Mouse (Mus musculus) embryonic facial prominence, embryonic 14.5 days (tissue): Measurements from ENCODE around the gene AC161166.1. TPM values are rescaled to one million over a fixed set of nuclear protein-coding genes. Genes with fewer than 3 reads are reported as not detected.

Experiments
- ATAC-seq: fragments of 200-750 bp; cut with Nextera tagmentation; 2 replicates; pipeline ENCODE4 v1.8.0; 2017; ENCODE audit warnings: low read depth, moderate number of reproducible peaks, moderate TSS enrichment
- DNase-seq: peaks from one replicate; pipeline ENCODE4 v3.0.0-alpha.2; 2015; ENCODE audit warnings: low spot score
- H3K27ac ChIP-seq: fragments of 300-500 bp; sonication (generic); replicated peaks from 2 replicates; pipeline ENCODE4 v1.5.1; 2014; ENCODE audit warnings: low read depth, mild to moderate bottlenecking, low read length, moderate library complexity
- H3K27me3 ChIP-seq: fragments of 300-500 bp; sonication (generic); replicated peaks from 2 replicates; pipeline ENCODE4 v1.6.1; 2014; ENCODE audit warnings: low read length; ENCODE audit not compliant: control insufficient read depth, insufficient read depth
- H3K36me3 ChIP-seq: fragments of 300-500 bp; sonication (generic); 2 replicates; pipeline ENCODE4 v1.6.1; 2014; ENCODE audit warnings: low read length, mixed read lengths; ENCODE audit not compliant: control insufficient read depth, insufficient read depth
- H3K4me1 ChIP-seq: fragments of 300-500 bp; sonication (generic); 2 replicates; pipeline ENCODE4 v1.6.1; 2014; ENCODE audit warnings: antibody characterized with exemption, low read length; ENCODE audit not compliant: control insufficient read depth, insufficient read depth
- H3K4me2 ChIP-seq: fragments of 300-500 bp; sonication (generic); 2 replicates; pipeline ENCODE4 v1.6.1; 2014; ENCODE audit warnings: low read depth, mild to moderate bottlenecking, low read length, moderate library complexity, mixed read lengths
- H3K4me3 ChIP-seq: fragments of 300-500 bp; sonication (generic); 2 replicates; pipeline ENCODE4 v1.5.1; 2014; ENCODE audit warnings: low read depth, mild to moderate bottlenecking, low read length
- H3K9ac ChIP-seq: fragments of 300-500 bp; sonication (generic); 2 replicates; pipeline ENCODE4 v1.6.1; 2014; ENCODE audit warnings: low read depth, mild to moderate bottlenecking, low read length, moderate library complexity, mixed read lengths
- H3K9me3 ChIP-seq: fragments of 300-500 bp; sonication (generic); 2 replicates; pipeline ENCODE4 v1.6.1; 2016; ENCODE audit warnings: low read length; ENCODE audit not compliant: control insufficient read depth
- WGBS: fragments of 180-500 bp; shearing (Covaris S2); extraction: QIAGEN DNeasy Blood & Tissue Kit; methylation state at CpG from one replicate; pipeline ENCODE4 v1.1.7; 2014; 5-methylcytosine and 5-hydroxymethylcytosine counted together
- polyA plus RNA-seq: library from polyadenylated mRNA; unstranded; fragments of >200 nt; fragmentation: Nextera tagmentation; extraction: Ambion mirVana; gene quantifications from 2 replicates; pipeline ENCODE4 v1.2.1, GENCODE M21; 2014

AC161166.1 gene
- polyA plus RNA-seq, 1 experiment from 2014 or later: 0.19 TPM

GRCm38 (mm10) chr7:24539686-24540085 is 27.4 kb upstream of the AC161166.1 start:
- Histone ChIP-seq H3K9ac (no peak overlapping the region), H3K27ac (no peak overlapping the region), H3K4me3 (no peak overlapping the region), H3K27me3 (no peaks in the 10 kb centered on the region), H3K4me1 (no peaks in the 10 kb centered on the region), H3K4me2 (no peak overlapping the region), H3K9me3 (no peaks in the 10 kb centered on the region; the same call in 1 of the 2 replicates), H3K36me3 (peaks cover 18% of the 10 kb centered on the region)
- ATAC-seq (no peak), DNase-seq (no peak)
- WGBS: 91% methylated on average over 4 of the region's 4 CpGs

- H3K4me2 ChIP-seq: no peak overlapping the region
Observed at GRCm38 (mm10) chr7:24538701-24539100, 26.4 kb upstream of the AC161166.1 start.

GRCm38 (mm10) chr7:24538154-24538553 is 25.9 kb upstream of the AC161166.1 start:
- Histone ChIP-seq H3K4me3 (no peak overlapping the region), H3K9ac (no peak overlapping the region), H3K4me1 (no peaks in the 10 kb centered on the region), H3K9me3 (no peaks in the 10 kb centered on the region), H3K36me3 (peaks cover 34% of the 10 kb centered on the region), H3K27ac (no peak overlapping the region), H3K27me3 (no peaks in the 10 kb centered on the region; the same call in 1 of the 2 replicates), H3K4me2 (no peak overlapping the region)
- no peak for ATAC-seq
- no peak for DNase-seq
- WGBS: 46% methylated on average over 5 of the region's 5 CpGs

More at GRCm38 (mm10) chr7:24538701-24539100, 26.4 kb upstream of the AC161166.1 start:
- WGBS: 83% methylated on average over 5 of the region's 5 CpGs
- Histone ChIP-seq H3K9ac (no peak overlapping the region), H3K27ac (no peak overlapping the region), H3K36me3 (peaks cover 28% of the 10 kb centered on the region), H3K4me1 (no peaks in the 10 kb centered on the region), H3K9me3 (no peaks in the 10 kb centered on the region), H3K4me3 (no peak overlapping the region), H3K27me3 (no peaks in the 10 kb centered on the region)
- no peak for ATAC-seq
- DNase-seq: no peak

GRCm38 (mm10) chr7:24537591-24537990 is 25.3 kb upstream of the AC161166.1 start:
- 74% methylated on average over 5 of the region's 5 CpGs for WGBS
- H3K4me1 ChIP-seq: 0 out of 2 replicates have a peak, but pooled peaks cover under 1% of the 10 kb centered on the region
- ATAC-seq: no peak

GRCm38 (mm10) chr7:24537081-24537480 is 24.8 kb upstream of the AC161166.1 start:
- H3K4me3 ChIP-seq: no peak overlapping the region
- H3K9me3 ChIP-seq: no peaks in the 10 kb centered on the region
- ATAC-seq (no peak), DNase-seq (no peak)
- H3K27ac ChIP-seq: no peak overlapping the region
- H3K4me2 ChIP-seq: no peak overlapping the region
- H3K36me3 ChIP-seq: peaks cover 36% of the 10 kb centered on the region
- H3K9ac ChIP-seq: no peak overlapping the region
- H3K27me3 ChIP-seq: no peaks in the 10 kb centered on the region; the same call in 1 of the 2 replicates
- 72% methylated on average over 4 of the region's 4 CpGs for WGBS
- H3K4me1 ChIP-seq: peaks cover 5% of the 10 kb centered on the region; the same call in 1 of the 2 replicates

More at GRCm38 (mm10) chr7:24537591-24537990, 25.3 kb upstream of the AC161166.1 start:
- Histone ChIP-seq H3K4me2 (no peak overlapping the region), H3K36me3 (peaks cover 36% of the 10 kb centered on the region), H3K9ac (no peak overlapping the region), H3K9me3 (no peaks in the 10 kb centered on the region), H3K27ac (no peak overlapping the region), H3K4me3 (no peak overlapping the region), H3K27me3 (no peaks in the 10 kb centered on the region; the same call in 1 of the 2 replicates)
- DNase-seq: no peak

- 26% methylated on average over 14 of the region's 19 CpGs for WGBS
- H3K4me3 ChIP-seq: 0 out of 2 replicates have a peak overlapping the region, but pooled peaks have one; percentile 3
- ATAC-seq (no peak), DNase-seq (no peak)
- peaks cover 36% of the 10 kb centered on the region for H3K36me3 ChIP-seq
- no peaks in the 10 kb centered on the region for H3K9me3 ChIP-seq
- no peaks in the 10 kb centered on the region; the same call in 1 of the 2 replicates for H3K27me3 ChIP-seq
- peaks cover 14% of the 10 kb centered on the region for H3K4me1 ChIP-seq
- H3K9ac ChIP-seq: peak overlapping the region; percentile 19; the same call in 1 of the 2 replicates
- H3K4me2 ChIP-seq: no peak overlapping the region
- H3K27ac ChIP-seq: no peak overlapping the region
Observed at GRCm38 (mm10) chr7:24534301-24534700, 22.0 kb upstream of the AC161166.1 start.

GRCm38 (mm10) chr7:24533806-24534205 is 21.6 kb upstream of the AC161166.1 start:
- Histone ChIP-seq H3K27ac (no peak overlapping the region), H3K4me1 (peaks cover 15% of the 10 kb centered on the region), H3K4me3 (0 out of 2 replicates have a peak overlapping the region, but pooled peaks have one; percentile 3), H3K9ac (peak overlapping the region; percentile 19; the same call in 1 of the 2 replicates), H3K36me3 (peaks cover 36% of the 10 kb centered on the region), H3K9me3 (no peaks in the 10 kb centered on the region), H3K27me3 (no peaks in the 10 kb centered on the region; the same call in 1 of the 2 replicates), H3K4me2 (peak overlapping the region; percentile 20; the same call in 1 of the 2 replicates)
- 42% methylated on average over 26 of the region's 42 CpGs for WGBS
- no peak for ATAC-seq
- DNase-seq: no peak

GRCm38 (mm10) chr7:24533031-24533571 is 20.8 kb upstream of the AC161166.1 start:
- ATAC-seq: no peak
- WGBS: 76% methylated on average over 25 of the region's 28 CpGs
- H3K4me3 ChIP-seq: no peak overlapping the region

More at GRCm38 (mm10) chr7:24533031-24533571, 20.8 kb upstream of the AC161166.1 start:
- H3K9me3 ChIP-seq: no peaks in the 10 kb centered on the region
- H3K27ac ChIP-seq: no peak overlapping the region
- H3K27me3 ChIP-seq: no peaks in the 10 kb centered on the region; the same call in 1 of the 2 replicates
- H3K36me3 ChIP-seq: peaks cover 36% of the 10 kb centered on the region
- H3K9ac ChIP-seq: no peak overlapping the region
- H3K4me1 ChIP-seq: peaks cover 15% of the 10 kb centered on the region
- no peak overlapping the region for H3K4me2 ChIP-seq
- DNase-seq: no peak
